Mouse (Mus musculus) WW6 (cell line): Measurements from ENCODE around the gene Tnfrsf18.

Experiments
- DNase-seq: peaks from one replicate; pipeline ENCODE4 v3.0.0-alpha.2; 2013; ENCODE audit warnings: low read depth, low spot score

Gene Tnfrsf18

DNA sequence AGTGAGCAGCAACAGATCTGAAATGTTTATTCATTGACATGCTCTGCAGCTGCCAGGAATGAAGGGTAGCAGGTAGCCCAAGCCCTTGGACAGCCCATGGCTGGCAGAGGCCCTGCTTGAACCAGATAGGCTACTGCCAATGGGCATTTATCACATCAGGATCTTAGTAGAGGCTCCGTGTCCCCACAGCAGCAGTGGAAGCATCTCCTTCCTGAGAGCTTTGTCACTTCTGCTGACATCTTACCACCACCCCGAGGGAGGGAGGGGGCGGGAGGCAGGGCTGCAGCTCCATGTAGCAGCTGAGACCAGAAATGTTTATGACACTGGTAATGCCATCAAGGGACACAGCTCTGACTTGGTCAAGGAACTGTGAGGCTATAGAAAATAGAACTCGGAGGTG, 6.9 kb downstream of the Tnfrsf18 start:
- DNase-seq, result no peak

DNA sequence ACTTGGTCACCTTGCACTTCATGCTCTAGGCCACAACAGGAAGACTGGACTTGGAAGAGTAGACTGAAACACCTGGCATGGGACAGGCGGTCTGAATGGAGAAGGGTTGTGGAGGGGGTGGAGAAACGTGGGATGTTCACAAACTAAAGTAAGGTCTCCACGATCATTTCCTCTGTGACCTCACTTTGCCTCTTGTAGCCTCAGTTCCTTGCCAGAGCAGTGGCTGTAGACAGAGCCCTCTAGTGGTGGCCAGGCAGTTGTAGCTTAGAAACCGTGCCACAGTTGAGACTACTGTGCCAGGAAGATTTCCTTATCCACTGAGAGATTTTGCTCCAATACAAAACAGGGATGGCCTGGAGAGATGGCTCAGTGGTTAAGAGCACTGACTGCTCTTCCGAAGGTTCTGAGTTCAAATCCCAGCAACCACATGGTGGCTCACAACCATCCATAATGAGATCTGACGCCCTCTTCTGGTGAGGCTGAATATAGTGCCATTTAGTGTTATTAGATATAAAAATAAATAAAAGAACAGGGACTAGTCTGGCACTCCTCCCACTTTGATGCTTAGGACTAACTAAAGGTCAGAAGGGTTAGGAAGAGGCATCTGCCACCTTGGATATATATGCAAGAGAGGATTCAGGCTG, 7.6 kb downstream of the Tnfrsf18 start:
- peak; percentile 39 for DNase-seq

DNA sequence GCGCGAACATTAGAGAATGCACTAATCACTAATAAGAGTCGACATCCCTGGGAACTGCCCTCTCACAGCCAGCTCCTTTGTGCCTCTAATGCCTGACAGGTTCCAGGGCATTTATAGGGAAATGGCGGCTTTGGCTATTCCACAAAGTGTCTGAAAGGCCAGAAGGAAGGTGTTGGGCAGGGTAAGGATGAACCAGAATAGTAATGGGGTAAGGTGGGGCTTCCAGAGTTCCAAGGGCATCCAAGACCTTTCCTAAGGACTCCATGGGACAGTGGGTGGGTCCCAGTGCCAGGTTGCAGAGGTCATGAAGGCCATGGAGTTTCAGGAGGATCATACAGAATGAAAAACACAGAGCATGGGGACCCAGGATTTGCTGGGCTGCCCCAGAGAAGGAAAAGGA, 8.3 kb downstream of the Tnfrsf18 start:
- DNase-seq, result no peak

DNA sequence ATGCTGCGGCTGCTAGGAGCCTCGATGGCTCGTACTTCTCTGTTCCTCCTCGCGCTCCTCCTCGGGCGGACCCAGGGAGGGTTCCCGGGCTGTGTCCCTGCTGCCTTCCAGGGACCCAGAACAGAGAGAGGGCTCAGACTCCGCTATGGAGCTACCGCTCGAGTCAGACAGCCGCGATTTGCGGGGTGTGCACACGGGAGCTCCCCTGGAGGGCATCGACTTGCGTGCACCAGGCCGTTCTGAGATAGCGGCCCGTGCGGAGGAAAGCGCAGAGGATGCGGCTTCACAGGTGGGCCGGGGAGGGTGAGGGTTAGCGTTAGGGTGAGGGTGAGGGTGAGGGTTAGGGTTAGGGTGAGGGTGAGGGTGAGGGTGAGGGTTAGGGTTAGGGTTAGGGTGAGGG, 8.9 kb downstream of the Tnfrsf18 start:
- no peak for DNase-seq

DNA sequence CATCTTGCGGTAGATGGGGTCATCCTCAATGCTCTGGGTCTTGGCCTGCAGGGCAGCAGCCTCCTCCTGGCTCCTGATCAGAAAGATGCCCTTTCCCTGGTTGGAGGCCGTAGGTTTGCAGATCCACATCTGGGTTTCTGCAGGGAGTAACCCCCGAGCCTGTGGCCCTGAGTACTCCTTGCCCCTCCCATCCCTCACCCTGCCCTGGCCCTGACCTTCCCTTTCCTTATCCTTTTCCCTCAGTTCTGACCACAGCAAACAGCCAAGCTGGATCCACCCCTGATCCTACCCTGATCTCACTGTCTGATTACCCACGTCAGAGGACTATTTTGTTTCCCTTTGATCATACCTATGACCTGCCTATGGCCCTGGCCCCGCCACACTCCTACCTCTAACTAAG, 18.8 kb downstream of the Tnfrsf18 start:
- no peak for DNase-seq

DNA sequence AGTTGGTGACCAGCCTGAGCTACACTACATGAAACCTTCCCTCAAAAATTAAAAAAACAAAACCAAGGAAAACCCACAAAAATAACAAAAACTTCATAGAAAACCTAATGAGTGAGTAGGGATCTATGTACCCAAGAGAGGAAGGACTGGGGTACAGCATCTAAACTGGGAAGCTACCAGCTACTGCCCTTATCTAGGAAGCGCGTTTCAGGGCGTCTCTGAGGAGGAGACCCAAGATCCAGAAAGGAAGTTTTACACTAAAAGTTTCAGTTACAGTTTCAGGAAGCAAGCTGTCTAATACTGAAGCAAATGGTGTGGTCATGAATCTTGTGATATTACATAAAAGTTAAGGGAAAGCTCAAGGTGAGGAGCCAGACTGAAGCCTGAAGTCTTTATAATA, 23.8 kb downstream of the Tnfrsf18 start:
- DNase-seq, result no peak

DNA sequence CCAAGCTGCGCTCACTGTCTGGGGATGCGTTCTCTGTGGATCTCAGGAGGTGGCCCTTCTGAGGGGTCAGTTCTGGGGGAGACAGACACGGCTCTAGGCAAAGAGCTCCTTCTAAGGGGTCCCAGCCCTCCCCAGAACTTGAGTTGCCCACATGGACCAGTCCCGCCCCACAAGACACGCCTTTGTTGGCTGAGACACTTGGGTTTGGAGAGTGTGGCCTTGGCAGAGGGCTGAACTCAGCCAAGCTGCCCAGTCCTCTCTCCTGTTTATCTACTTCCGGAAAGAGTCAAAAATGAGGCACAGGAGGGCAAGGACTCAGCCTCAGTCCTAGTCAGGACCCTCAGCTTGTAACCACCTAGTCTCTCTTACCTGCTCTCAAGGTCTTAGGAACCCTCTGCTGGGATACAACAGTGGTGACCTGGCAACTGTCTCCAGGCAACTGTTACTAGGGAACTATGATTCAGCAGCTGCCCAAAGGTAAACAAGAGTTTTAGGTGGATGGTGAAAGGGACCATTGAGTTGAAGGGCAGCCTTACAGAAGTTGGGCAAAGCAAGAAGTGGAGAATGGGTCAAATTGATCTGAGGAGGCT, 24.5 kb downstream of the Tnfrsf18 start:
- no peak for DNase-seq

DNA sequence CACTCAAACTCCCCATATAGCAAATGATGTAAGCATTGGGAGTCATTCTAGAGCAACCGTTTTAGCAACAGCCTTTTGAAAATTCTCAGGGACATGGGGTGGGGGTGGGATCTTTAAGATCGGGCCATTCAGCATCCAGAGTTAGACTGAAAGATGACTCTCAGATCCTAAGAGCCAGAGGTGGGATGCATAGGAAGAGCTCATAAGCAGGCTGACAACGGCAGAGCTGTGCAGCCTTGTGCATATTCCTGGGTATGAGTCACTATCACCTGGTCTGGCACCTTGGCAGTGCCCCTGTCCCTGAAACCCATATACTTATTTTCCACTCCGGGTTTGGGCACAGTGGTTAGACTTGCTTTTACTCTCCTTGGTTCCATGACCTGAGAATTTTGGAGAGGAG, 27.1 kb downstream of the Tnfrsf18 start:
- DNase-seq, result no peak

DNA sequence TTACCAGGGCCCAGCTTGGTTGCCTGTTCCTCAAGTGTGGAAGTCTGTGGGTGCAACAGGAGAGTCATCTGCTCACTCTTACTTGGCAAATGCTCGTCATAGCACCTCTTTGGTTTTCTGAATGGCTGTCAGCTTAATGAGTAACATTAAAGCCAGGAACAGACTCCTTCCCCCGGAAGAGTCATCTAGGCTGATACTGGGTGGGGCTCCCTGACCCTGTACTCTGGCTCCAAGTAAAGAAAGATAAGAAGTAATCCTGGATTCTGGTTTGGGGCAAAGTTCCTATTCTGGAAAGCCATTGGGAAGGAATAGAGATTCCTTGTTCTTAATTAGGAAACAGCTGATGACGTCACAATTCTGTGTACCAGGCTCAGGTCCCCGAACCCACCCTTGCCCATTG, 28.2 kb downstream of the Tnfrsf18 start:
- DNase-seq, result no peak

DNA sequence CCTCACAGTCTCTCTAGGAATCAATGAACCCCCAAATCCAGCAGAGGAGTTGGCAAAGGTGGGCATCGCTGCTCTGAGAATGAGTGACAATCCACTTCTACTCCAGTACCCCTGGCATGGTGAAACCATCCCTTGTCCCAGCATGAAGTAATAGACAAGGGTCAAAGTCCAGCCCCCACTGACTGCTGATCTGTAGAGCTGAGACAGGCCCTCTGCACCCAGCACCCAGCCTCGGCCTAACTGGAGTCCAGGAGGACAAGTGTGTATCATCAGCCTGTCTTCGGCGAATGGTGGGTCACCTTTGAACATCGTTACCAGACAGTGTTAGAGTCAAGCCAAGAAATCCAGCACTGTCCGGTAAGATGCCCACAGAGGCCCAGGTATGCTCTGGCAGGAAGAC, 28.6 kb downstream of the Tnfrsf18 start:
- no peak for DNase-seq

DNA sequence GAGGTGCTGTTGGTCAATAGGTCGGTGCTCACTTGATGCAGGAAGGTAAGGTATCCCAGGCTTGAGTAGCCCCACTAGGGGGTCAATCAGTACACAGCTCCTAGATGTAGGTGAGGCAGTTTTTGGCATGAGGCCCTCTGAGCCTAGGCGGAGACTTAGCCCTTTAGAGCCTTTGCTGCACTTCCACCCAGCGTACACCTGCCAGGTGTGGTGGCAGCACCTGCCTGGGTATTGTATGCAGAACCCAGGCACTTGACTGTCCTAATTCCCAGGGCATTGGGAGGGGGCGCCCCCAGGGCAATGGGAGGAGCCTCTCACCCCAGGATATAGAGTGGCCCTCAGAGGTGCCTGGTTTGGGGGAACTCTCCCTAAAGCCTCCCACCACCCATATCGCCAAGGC, 29.2 kb downstream of the Tnfrsf18 start:
- no peak for DNase-seq

DNA sequence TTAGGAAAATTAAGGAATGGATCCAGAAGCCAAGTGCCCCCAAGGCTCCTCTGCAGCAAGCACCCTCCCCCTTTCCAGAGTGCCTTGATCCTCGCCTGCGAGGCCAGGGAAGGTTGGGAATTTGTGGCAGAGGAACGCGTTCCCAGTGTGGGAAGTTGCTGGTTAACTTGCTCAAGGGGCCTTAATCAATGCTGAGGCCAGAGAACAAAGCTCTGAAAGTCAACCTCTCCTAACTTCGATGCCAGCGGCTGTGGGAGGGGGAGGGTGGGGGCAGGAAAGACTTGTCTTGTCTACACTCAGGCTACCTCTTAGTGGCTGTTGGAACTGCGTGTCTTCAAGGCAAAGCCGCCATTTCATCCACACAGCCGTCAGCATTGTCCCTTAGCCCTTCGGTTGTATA, 31.7 kb downstream of the Tnfrsf18 start:
- no peak for DNase-seq

DNA sequence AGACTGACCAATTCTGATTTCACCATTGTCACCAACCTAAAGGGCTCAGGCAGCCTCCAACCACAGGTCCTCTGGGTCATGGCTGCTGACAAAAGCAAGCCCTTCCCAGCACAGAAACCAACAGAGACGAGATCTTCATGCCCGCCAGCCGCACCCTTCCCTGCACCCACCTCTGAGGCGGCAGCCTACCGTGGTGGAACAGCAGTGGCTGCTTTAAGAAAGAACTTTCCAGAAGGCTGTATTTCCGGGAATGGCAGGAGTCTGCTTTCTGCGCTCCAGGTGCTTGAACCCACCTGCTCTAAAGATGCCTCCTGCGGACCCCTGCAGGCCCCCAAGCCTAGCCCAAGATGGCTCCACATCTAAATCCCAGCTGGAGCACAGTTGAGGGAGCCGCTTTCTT, 32.9 kb downstream of the Tnfrsf18 start:
- no peak for DNase-seq

DNA sequence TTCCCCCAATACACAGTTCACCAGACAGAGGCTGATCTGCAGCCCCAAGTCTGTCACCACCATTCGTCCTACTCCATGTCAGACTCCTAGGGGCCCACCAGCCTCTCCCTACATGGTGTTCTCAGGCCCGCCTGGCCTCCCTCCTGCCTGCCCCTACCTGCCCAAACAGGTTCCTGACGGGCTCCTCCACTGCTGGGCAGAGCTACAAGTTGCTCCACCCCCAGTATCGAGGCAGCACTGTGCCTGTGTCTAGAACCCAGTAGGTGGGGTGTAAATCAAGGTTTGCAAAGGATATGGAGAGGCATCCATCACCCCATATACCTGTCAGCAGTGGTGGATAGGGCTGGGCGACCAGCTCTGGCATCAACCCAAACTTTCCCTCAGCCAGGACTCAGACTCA, 33.3 kb downstream of the Tnfrsf18 start, which contains the start of gene Ttll10:
Gene Ttll10, minus strand, starts transcription at position 154 of the 400 bp plus-strand sequence.
- DNase-seq, result no peak

DNA sequence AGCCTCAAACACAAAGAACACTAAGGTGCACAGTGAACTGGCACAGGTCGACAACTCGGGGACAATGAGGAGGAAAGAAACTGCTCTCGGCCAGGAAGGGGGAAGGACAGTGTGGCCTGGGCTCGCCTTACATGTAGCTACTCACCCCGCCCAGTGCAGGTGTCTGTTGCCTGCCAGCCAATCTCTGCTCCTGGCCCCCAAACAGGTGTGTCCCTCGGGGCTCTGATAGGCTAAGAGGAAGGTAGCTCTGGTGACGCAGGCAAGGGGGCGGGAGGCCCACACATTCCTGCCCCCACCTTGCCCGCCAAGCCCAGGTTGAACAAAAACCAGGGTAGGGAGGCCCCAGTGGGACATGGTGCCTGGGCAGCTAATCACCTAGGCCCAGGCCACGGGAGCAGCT, 33.7 kb downstream of the Tnfrsf18 start:
- no peak for DNase-seq

DNA sequence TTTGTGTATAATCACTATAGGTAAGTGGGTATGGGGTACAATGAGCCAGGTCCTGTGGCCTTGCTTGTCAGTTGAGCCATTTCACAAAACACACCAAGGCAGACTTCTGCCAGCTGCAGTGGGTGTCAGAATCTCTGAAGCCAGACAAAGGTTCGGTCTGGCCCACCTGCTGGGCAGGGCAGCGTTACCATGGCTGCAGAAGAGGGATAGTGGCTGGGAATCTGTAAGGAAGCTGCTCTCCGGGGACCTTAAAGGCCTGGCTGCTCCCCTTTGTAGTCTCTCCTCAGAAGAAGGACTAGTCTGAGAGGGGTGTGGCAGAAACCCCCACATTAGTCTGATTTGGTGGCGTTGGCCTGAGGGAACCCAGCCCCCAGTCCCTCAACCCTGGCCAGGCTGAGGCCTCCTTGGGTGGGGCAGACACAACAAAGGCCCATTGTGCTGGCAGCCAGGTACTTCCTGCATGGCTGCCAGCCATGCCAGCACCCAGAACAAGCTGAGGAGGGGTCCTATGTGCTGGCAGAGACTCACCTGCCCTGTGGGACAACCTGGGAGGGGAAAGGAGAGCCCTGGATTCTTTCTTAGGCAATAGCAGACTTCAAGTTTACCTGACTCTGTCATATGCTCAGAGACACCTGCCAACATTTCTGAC, 38.0 kb downstream of the Tnfrsf18 start:
- no peak for DNase-seq

DNA sequence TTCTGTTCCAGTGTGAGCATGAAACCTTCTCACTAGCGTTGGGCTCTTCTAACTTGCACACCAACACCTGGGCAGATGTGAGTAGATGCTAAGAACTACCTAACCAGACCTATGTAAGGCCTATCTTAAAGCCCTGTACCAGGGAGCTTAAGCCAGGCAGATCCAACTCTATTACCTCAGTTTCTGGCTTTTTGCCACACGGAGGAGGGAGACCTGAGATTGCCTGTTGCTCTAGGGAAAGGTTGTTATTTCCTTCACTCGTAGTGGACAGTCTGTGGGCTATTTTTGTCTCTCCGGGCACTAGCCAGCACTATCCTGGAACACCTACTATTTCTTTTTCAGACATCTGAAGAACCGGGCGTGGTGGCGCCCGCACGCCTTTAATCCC, 38.5 kb downstream of the Tnfrsf18 start:
- DNase-seq, result no peak

DNA sequence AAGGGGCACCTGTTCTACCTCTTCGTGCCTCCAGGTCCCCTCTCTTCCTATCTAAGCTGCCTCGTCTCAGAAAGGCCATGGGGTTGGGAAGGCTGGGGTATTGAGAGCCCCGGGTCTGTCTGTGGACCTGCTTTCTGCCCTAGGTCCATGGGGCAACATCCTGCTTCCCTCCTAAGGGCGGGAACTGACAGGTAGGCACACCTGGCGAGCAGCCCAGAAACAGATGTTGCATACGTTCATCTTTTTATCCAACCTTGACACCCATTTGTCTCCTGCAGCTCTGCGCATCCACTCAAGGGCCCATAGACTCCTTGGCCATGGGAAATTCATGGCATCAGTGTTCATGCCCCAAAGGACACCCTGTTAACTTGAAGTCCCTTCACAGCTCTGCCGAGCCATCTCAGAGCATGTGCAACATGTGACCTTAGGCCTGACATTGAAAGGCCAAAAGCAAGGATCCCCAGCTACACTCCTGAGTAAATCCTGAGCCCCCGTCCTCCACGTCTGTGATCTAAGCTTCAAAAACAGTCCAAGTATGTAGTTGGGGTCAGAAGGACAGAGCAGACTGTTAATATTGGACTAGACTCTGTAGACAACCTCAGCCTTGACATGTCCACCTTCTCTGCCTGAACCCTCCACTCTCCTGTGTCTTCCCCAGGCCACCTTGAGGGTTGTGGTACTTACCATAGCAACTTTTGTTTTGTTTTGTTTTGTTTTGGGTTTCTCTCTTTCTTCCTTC, 39.4 kb downstream of the Tnfrsf18 start:
- DNase-seq, result no peak

DNA sequence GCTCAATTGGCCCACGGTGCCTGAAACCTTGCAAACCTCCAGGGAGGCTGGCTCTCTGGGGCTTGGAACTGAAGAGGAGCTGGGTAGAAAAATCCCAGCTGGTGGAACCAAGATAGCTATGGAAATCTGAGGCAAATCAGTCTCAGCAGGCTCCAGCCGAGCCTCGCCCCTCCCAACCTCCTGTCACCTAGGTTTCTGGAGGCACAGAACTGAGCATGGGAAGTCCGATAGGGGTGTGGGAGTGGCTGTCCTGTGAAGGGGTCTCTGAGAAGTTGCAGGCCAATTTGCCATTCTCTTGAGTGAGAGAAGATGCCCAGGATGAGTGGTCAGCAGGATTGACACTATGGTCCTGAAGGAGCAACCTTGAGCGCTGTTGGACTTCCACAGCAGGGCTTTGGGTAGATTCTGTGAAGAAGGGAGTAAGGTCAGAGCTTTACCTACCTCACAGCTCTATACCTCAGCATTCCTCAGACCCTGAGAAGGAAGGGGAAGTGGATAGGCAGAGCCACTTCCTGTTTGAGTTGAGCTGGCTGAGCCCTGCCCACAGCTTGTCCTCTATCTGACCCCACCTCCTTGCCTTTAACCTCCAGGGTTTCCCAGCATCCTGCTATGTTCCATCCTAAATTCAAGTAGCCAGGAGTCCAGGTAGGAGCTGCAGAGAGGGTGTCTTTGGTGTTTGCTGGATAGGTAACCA, 41.4 kb downstream of the Tnfrsf18 start:
- DNase-seq, result no peak

DNA sequence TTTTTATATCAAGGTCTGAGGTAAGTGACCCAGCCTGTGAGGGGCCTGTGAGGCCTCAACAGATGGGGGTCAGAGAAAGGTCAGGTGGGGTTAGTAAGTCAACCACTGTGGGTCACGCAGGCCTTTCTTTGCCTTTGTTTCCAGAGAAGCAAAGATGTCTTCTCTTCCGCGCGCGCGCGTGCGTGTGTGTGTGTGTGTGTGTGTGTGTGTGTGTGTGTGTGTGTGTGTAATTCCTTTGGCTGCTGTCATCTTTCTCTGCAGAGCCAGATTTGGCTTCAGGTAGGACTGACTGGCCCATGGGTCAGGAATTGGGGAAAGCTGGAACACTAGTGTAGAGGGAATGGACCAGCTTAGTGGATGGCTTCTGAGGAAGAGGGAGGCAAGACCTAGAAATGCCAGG, 43.7 kb downstream of the Tnfrsf18 start:
- DNase-seq, result no peak

DNA sequence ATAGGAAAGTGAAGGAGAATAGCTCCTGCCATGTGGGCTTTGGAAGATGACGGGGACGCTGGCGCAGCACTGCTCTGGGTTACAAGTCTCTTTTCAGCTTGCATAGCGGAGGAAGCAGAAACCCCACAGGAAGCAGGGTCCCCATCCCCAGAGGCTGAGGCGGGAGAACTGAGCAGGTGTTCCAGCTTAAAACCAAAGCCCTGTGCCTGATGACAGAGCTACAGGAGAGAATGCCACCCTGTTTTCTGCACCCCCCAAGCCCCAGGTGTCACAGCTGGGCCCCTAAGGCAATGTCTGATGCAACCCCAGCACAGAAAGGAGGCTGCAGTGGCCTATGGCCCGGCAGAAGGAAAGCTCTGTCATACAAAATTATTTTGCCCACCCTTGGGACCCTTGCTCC, 44.3 kb downstream of the Tnfrsf18 start:
- DNase-seq, result no peak

DNA sequence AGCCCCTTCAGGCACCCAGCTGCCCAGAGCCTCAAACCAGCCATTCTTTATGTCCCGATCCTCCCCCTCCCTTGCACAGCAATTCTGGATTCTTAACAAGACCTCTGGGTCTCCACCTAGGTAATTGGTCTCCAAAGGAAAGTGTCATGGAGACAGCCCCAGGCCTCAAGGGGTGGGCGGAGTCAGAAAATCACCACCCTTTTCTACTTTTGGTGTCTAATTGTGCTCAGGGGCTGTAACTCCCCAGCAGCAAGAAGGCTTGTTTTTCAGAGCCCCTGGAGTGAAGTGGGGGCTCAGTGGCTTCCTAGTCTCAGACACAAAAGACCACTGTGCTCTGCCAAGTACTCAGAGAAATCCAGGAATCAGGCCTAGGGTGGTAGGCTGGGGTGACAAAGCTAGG, 44.8 kb downstream of the Tnfrsf18 start:
- DNase-seq, result no peak
